Comparison of ENCODE assay signal across 13 mouse cellular contexts in the genomic region with DNA sequence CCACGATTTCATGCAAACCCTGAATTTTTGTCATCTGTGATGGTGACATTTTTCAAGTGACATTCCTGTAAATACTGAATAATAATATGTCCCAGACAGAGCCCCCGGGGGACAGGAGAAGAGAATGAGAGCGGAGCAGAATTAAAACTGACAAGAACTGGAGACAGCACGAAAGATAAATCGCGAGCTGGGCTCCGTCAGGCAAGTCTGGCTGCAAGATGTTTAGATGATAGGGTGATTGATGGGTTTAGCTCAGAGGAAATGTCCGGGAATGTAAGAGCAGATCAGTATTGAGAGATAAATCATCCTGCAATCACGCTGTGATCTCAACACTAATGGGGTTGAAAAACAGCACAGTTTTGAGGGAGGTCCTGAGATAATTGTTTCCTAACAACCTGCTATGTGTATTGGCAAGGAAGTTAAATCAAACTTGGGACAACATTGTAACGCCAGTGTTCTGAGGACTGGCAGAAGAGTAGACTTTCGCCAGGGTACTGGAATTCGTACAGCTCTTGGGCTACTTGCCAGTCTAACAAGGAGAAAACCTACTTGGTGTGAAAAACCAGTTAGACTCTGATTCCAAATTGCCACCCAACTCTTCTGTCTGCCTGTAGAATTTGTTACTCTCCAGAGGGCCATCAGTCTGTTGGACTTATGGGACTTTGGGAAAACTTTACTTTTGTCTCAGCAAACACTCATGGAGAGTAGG.
DNase-seq lines count a peak whose midpoint lies in the region; ATAC-seq and TF ChIP-seq lines count a peak whose summit lies in the region.
"Had no signal": no experiment of that assay in that cellular context is flagged by ENCODE, and none has a peak within 500 bp of the region (broad histone marks: within the 10 kb centered on the region; RNA-seq: fewer than 3 reads in every experiment).

No protein-coding gene starts in this region.

- TF ChIP-seq CTCF in hindbrain, postnatal 0 days (IDR thresholded peaks at IDR 0.05; ENCODE audit: low read depth), result no peak

- H3K4me1 ChIP-seq in hindbrain, postnatal 0 days (ENCODE audit: insufficient read depth, low read length), result no peaks in the 10 kb centered on the region
- 0 out of 2 replicates have a peak, but pooled peaks cover 12% of the 10 kb centered on the region for H3K4me1 ChIP-seq in neural tube, embryonic 13.5 days (replicated peaks)

- H3K9me3 ChIP-seq in hindbrain, postnatal 0 days (ENCODE audit: low read length), result no peaks in the 10 kb centered on the region
- H3K9me3 ChIP-seq in neural tube, embryonic 13.5 days, result no peaks in the 10 kb centered on the region

- H3K27me3 ChIP-seq in hindbrain, postnatal 0 days (ENCODE audit: insufficient read depth, low read length), result no peaks in the 10 kb centered on the region
- H3K27me3 ChIP-seq in neural tube, embryonic 13.5 days, result no peaks in the 10 kb centered on the region

- no peaks in the 10 kb centered on the region for H3K36me3 ChIP-seq in hindbrain, postnatal 0 days (ENCODE audit: insufficient read depth, low read length)
- no peaks in the 10 kb centered on the region for H3K36me3 ChIP-seq in neural tube, embryonic 13.5 days

- 37% methylated on average over 12 of the region's 12 CpGs for WGBS in hindbrain, postnatal 0 days
- 47% methylated on average over 12 of the region's 12 CpGs for WGBS in neural tube, embryonic 13.5 days

- H3K9ac ChIP-seq in hindbrain, postnatal 0 days (replicated peaks; ENCODE audit: low read length), result no peak overlapping the region
- no peak overlapping the region for H3K9ac ChIP-seq in neural tube, embryonic 13.5 days
- H3K9ac ChIP-seq: liver, postnatal 0 days had no signal

- H3K27ac ChIP-seq in hindbrain, postnatal 0 days, result no peak overlapping the region
- H3K27ac ChIP-seq in neural tube, embryonic 13.5 days (replicated peaks), result no peak overlapping the region

- peak; percentile 13 to 21 for DNase-seq in cerebellum, postnatal 10 days
- DNase-seq in cerebellum, adult 8-10 months, result no peak
- DNase-seq in lung, postnatal 10 days, result peak; percentile 2
- no peak for DNase-seq in lung, postnatal 4 days
- DNase-seq in hindbrain, postnatal 0 days (ENCODE audit: low spot score), result peak; percentile 33
- DNase-seq in frontal cortex, postnatal 25 days (ENCODE audit: low spot score in 2 of 2), result no peak
- DNase-seq: cerebellum, adult 11-12 months; gastrocnemius, postnatal 14 days; liver, postnatal 0 days; thymus, postnatal 25 days had no signal

- no peak overlapping the region for H3K4me3 ChIP-seq in hindbrain, postnatal 0 days (ENCODE audit: low read length)
- no peak overlapping the region for H3K4me3 ChIP-seq in neural tube, embryonic 13.5 days

- no peak for ATAC-seq in hindbrain, postnatal 0 days
- peak; percentile 53 for ATAC-seq in neural tube, embryonic 13.5 days (ENCODE audit: low read depth)
- no peak for ATAC-seq in activated CD4-positive, CD25-positive, alpha-beta regulatory T cell, adult 4 months
- ATAC-seq: liver, postnatal 0 days had no signal

- H3K4me2 ChIP-seq in hindbrain, postnatal 0 days (ENCODE audit: low read depth, low read length), result no peak overlapping the region
- H3K4me2 ChIP-seq in neural tube, embryonic 13.5 days, result no peak overlapping the region
- H3K4me2 ChIP-seq: midbrain, embryonic 11.5 days had no signal

Comparison
In these comparisons a context has a peak if more than half of its experiments do, and no peak if none do; other contexts are left out.
1. DNase-seq: peak in cerebellum, postnatal 10 days (2 of 2), lung, postnatal 10 days (single experiment) and hindbrain, postnatal 0 days (single experiment); none in cerebellum, adult 8-10 months (single experiment), lung, postnatal 4 days (0 of 2) and frontal cortex, postnatal 25 days (0 of 2).